Mouse (Mus musculus) kidney, postnatal 25 days (tissue): ENCODE data around the gene Pgrmc1.
"Not testable (repeated sequence)": the region's sequence is repeated elsewhere in the genome, so short reads cannot be mapped to it uniquely, and the experiment has no call there.

ENCODE experiments used
- DNase-seq, 2 experiments: peaks; one replicate each; pipeline ENCODE4 v3.0.0; 2021; ENCODE audit warnings: mixed read lengths in 2 of 2

Pgrmc1 gene

GRCm38 (mm10) chrX:36597707-36598389, at the start of gene Pgrmc1:
Pgrmc1 (plus strand) TSS chrX:36598206.
- DNase-seq = peak; percentile 84 to 92

- DNase-seq = no peak
Measured at GRCm38 (mm10) chrX:36548798-36549197, 49.2 kb upstream of the Pgrmc1 start.

- peak; percentile 22 to 51 for DNase-seq
Measured at GRCm38 (mm10) chrX:36550906-36551305, 47.1 kb upstream of the Pgrmc1 start.

GRCm38 (mm10) chrX:36551351-36551750, 46.7 kb upstream of the Pgrmc1 start:
- DNase-seq = no peak

- peak; percentile 36 to 58 for DNase-seq
Measured at GRCm38 (mm10) chrX:36552055-36552587, 45.9 kb upstream of the Pgrmc1 start.

- no peak for DNase-seq
Measured at GRCm38 (mm10) chrX:36552715-36553114, 45.3 kb upstream of the Pgrmc1 start.

- DNase-seq = not testable (repeated sequence)
Measured at GRCm38 (mm10) chrX:36555196-36555595, 42.8 kb upstream of the Pgrmc1 start.

- DNase-seq = no peak
Measured at GRCm38 (mm10) chrX:36560170-36560569, 37.8 kb upstream of the Pgrmc1 start.

- peak; percentile 60 to 71 for DNase-seq
Measured at GRCm38 (mm10) chrX:36561650-36562049, 36.4 kb upstream of the Pgrmc1 start.

GRCm38 (mm10) chrX:36562079-36562478, 35.9 kb upstream of the Pgrmc1 start:
- no peak for DNase-seq

GRCm38 (mm10) chrX:36586629-36587303, 11.2 kb upstream of the Pgrmc1 start:
- no peak for DNase-seq

GRCm38 (mm10) chrX:36587304-36588209, 10.4 kb upstream of the Pgrmc1 start:
- peak in 1 of 2 experiments; percentile 37 for DNase-seq

GRCm38 (mm10) chrX:36590266-36590665, 7.7 kb upstream of the Pgrmc1 start:
- DNase-seq = no peak

GRCm38 (mm10) chrX:36591120-36591519, 6.9 kb upstream of the Pgrmc1 start:
- no peak for DNase-seq

- no peak for DNase-seq
Measured at GRCm38 (mm10) chrX:36591539-36591938, 6.5 kb upstream of the Pgrmc1 start.

- no peak for DNase-seq
Measured at GRCm38 (mm10) chrX:36595247-36595646, 2.8 kb upstream of the Pgrmc1 start.

GRCm38 (mm10) chrX:36596483-36597120, 1.4 kb upstream of the Pgrmc1 start:
- DNase-seq = not testable (repeated sequence)

GRCm38 (mm10) chrX:36598390-36598810, 394 bp downstream of the Pgrmc1 start:
- DNase-seq = no peak

GRCm38 (mm10) chrX:36598861-36599344, 897 bp downstream of the Pgrmc1 start:
- peak in 1 of 2 experiments; percentile 4 for DNase-seq

- DNase-seq = no peak
Measured at GRCm38 (mm10) chrX:36599656-36600055, 1.6 kb downstream of the Pgrmc1 start.

GRCm38 (mm10) chrX:36600066-36600465, 2.1 kb downstream of the Pgrmc1 start:
- DNase-seq = no peak

GRCm38 (mm10) chrX:36602926-36603325, 4.9 kb downstream of the Pgrmc1 start:
- DNase-seq = no peak
